ENCODE assay signal across 1 mouse cellular context in the genomic region with DNA sequence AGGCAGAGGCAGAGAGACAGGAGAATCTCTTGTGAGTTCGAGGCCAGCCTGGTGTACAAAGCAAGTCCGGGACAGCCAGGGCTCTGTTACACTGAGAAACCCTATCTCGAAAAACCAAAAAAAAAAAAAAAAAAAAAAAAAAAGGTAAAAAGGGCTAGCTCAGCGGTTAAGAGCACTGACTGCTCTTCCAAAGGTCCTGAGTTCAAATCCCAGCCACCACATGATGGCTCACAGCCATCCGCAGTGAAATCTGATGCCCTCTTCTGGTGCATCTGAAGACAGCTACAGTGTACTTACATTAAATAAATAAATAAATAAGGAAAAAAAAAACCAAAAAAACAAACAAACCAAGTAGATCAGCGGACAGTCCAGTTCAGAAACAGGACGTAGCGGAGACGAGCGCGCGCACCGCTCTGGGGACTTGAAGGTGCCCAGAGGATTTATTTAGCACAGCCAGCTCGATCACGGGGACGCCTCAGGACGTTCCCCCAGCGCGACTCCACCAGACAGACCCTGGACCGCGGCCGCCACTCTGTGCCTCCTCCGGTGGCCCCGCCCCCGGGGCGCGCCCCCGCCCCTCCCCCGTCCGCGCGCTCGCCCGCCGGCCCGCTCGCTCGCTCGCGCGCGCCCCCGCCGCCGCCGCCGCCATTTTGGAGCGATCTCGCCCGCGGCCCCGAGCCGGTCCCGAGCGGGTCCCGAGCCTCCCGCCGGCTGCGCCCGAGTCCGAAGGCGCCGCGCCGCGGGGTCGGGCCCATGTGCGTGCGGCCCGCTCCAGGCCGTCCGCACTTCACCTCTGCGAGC.
A peak's percentile ranks its signal among the peaks of the same experiment; 100 is the strongest.
TF ChIP-seq lines count a peak whose summit lies in the region.

A gene (plus strand): TSS at position 639 of the 801 bp plus-strand sequence.

TF ChIP-seq in MEL, 35 proteins besides CTCF, POLR2A, EP300 and RAD21 (continued from another document):
- TF ChIP-seq ZMIZ1 (IDR thresholded peaks at IDR 0.05; ENCODE audit: low read depth, low read length) = peak; percentile 61; the same call in 1 of the 2 replicates
